Comparison of ENCODE assay signal across 30 mouse cellular contexts in the genomic region with DNA sequence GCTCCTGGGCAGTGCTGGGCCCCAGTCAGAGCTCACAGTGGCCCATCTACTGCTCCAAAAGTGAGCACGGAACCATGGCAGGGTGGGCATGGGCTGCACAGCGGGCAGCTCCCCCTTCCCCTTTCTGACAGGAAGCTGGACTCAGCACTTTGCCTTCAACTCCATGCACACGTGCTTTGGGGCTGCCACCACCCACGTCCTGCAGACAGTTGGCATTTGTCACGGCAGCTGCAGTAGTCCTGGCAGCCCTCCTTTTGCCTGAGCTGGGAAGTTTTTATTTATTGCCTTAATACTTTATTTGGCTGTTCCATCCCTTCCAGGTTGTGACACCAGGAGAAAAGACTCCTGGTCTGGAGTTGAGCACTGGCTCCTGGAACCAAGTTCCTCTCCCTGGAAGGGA. TPM values are rescaled to one million over a fixed set of nuclear protein-coding genes. Genes with fewer than 3 reads are reported as not detected.
DNase-seq lines count a peak whose midpoint lies in the region; ATAC-seq and TF ChIP-seq lines count a peak whose summit lies in the region.
"Had no signal": no experiment of that assay in that cellular context is flagged by ENCODE, and none has a peak within 500 bp of the region (broad histone marks: within the 10 kb centered on the region; RNA-seq: fewer than 3 reads in every experiment).

No protein-coding gene starts in this region.

- no peak for DNase-seq in frontal cortex, postnatal 14 days (ENCODE audit: low spot score in 2 of 2)
- peak; percentile 24 to 50 for DNase-seq in layer of hippocampus, adult 18-20 months (ENCODE audit: low spot score in 2 of 2)
- DNase-seq in layer of hippocampus, postnatal 36 days = no peak
- peak; percentile 79 for DNase-seq in brain, adult 2 months (ENCODE audit: low read depth, low spot score)
- no peak for DNase-seq in left cerebral cortex, adult 11 months (ENCODE audit: low spot score)
- DNase-seq: adrenal gland, postnatal 10 days; cerebellum, adult 11-12 months; cerebellum, adult 9-11 months; heart, postnatal 4 days; kidney, adult 9 months; kidney, postnatal 10 days; left cerebral cortex, postnatal 4 days; liver, embryonic 13.5 days; lung, adult 18-20 months; lung, postnatal 4 days; midbrain, embryonic 14.5 days; retina, postnatal 1 day; spleen, adult 18-20 months; thymus, adult 2 months; thymus, postnatal 36 days had no signal

- H3ac ChIP-seq in myocyte (ENCODE audit: control insufficient read depth, insufficient read length) = no peak overlapping the region

- ATAC-seq in frontal cortex, adult (ENCODE audit: low TSS enrichment) = peak; percentile 29
- ATAC-seq: intestine, embryonic 16.5 days; lung, postnatal 0 days; Patski had no signal

- TF ChIP-seq POLR2A in myocyte (IDR thresholded peaks at IDR 0.05; ENCODE audit: insufficient read length, low read depth) = no peak

- H3K4me2 ChIP-seq in myocyte (ENCODE audit: low read depth) = no peak overlapping the region
- H3K4me2 ChIP-seq: embryonic facial prominence, embryonic 13.5 days; forebrain, embryonic 12.5 days; hindbrain, embryonic 13.5 days; liver, embryonic 13.5 days; neural tube, embryonic 15.5 days had no signal

- no peaks in the 10 kb centered on the region for H3K36me3 ChIP-seq in myocyte (ENCODE audit: control insufficient read depth, insufficient read depth)

- H3K27me3 ChIP-seq in myocyte (ENCODE audit: control insufficient read depth, insufficient read depth, insufficient read length) = no peaks in the 10 kb centered on the region
- H3K27me3 ChIP-seq: embryonic facial prominence, embryonic 13.5 days; forebrain, embryonic 12.5 days; hindbrain, embryonic 13.5 days; liver, embryonic 13.5 days; neural tube, embryonic 15.5 days; Patski had no signal

- no peak overlapping the region for H3K4me3 ChIP-seq in myocyte
- H3K4me3 ChIP-seq: embryonic facial prominence, embryonic 13.5 days; forebrain, embryonic 12.5 days; heart, embryonic 10.5 days; hindbrain, embryonic 13.5 days; liver, embryonic 13.5 days; neural tube, embryonic 15.5 days had no signal

- H3K79me2 ChIP-seq in myocyte (ENCODE audit: control insufficient read depth, insufficient read depth) = no peaks in the 10 kb centered on the region

TF ChIP-seq in myocyte, 11 proteins besides CTCF, POLR2A, EP300 and RAD21:
- TF ChIP-seq MYOG (IDR thresholded peaks at IDR 0.05; ENCODE audit: control insufficient read depth in 1 of 3, insufficient read depth in 1 of 3, insufficient read length in 2 of 3, low read depth in 2 of 3) = peak; percentile 50 to 96 (median 87)
- TF ChIP-seq CEBPB (IDR thresholded peaks at IDR 0.05; ENCODE audit: insufficient read depth, poor library complexity, severe bottlenecking) = no peak
- peak; percentile 76 for TF ChIP-seq TCF3 (IDR thresholded peaks at IDR 0.05; ENCODE audit: insufficient read length, low read depth)
- peak; percentile 14 to 95 (median 90) for TF ChIP-seq MYOD1 (IDR thresholded peaks at IDR 0.05; ENCODE audit: control insufficient read depth in 1 of 3, insufficient read length in 2 of 3, low read depth in 2 of 3)
- no peak for TF ChIP-seq SRF (IDR thresholded peaks at IDR 0.05; ENCODE audit: control insufficient read depth, insufficient read length, low read depth)
- peak; percentile 37 for TF ChIP-seq TCF12 (IDR thresholded peaks at IDR 0.05; ENCODE audit: insufficient read depth, poor library complexity, severe bottlenecking)

RNA-seq across cellular contexts. Expression of gene Dolpp1, which starts 7.2 kb away (rescaled TPM):
- total RNA-seq in layer of hippocampus, adult 18-20 months (2021) = 10 to 100 TPM; 21.9 to 26.3 TPM
- total RNA-seq in layer of hippocampus, postnatal 36 days (2021) = 10 to 100 TPM; 26.8 to 28.6 TPM
- polyA plus RNA-seq in myocyte (2012; fragmentation: generic; extraction: Trizol) = 15.7 TPM

RNA-seq across cellular contexts. Expression of gene Miga2, which starts 20.8 kb away (rescaled TPM):
- 100 to 1,000 TPM; 105 to 111 TPM for total RNA-seq in layer of hippocampus, adult 18-20 months (2021)
- total RNA-seq in layer of hippocampus, postnatal 36 days (2021) = 100 to 1,000 TPM; 108 to 121 TPM
- 13.6 TPM for polyA plus RNA-seq in myocyte (2012; fragmentation: generic; extraction: Trizol)

RNA-seq across cellular contexts. Expression of gene Sh3glb2, which starts 25.7 kb away (rescaled TPM):
- total RNA-seq in layer of hippocampus, adult 18-20 months (2021) = 100 to 1,000 TPM; 274 to 286 TPM
- total RNA-seq in layer of hippocampus, postnatal 36 days (2021) = 100 to 1,000 TPM; 255 to 284 TPM
- polyA plus RNA-seq in myocyte (2012; fragmentation: generic; extraction: Trizol) = 73.7 TPM

RNA-seq across cellular contexts. Expression of gene Crat, which starts 30.8 kb away (rescaled TPM):
- 10 to 100 TPM; 45.9 to 55.6 TPM for total RNA-seq in layer of hippocampus, adult 18-20 months (2021)
- 10 to 100 TPM; 42.5 to 46.1 TPM for total RNA-seq in layer of hippocampus, postnatal 36 days (2021)
- polyA plus RNA-seq in myocyte (2012; fragmentation: generic; extraction: Trizol) = 42.2 TPM

RNA-seq across cellular contexts. Expression of gene Ptpa, which starts 31.0 kb away (rescaled TPM):
- total RNA-seq in layer of hippocampus, adult 18-20 months (2021) = 100 to 1,000 TPM; 170 to 176 TPM
- total RNA-seq in layer of hippocampus, postnatal 36 days (2021) = 100 to 1,000 TPM; 166 to 168 TPM
- 151 TPM for polyA plus RNA-seq in myocyte (2012; fragmentation: generic; extraction: Trizol)

Comparison
In these comparisons a context has a peak if more than half of its experiments do, and no peak if none do; other contexts are left out.
1. DNase-seq: peak in layer of hippocampus, adult 18-20 months (2 of 2) and brain, adult 2 months (single experiment); none in frontal cortex, postnatal 14 days (0 of 2), layer of hippocampus, postnatal 36 days (0 of 2) and left cerebral cortex, adult 11 months (single experiment).